Mouse (Mus musculus) heart, adult 8-10 months (tissue): ENCODE data around the gene Stk4. TPM values are rescaled to one million over a fixed set of nuclear protein-coding genes. Genes with fewer than 3 reads are reported as not detected.
A peak's percentile ranks its signal among the peaks of the same experiment; 100 is the strongest.

ENCODE experiments used
- DNase-seq: peaks from one replicate; pipeline ENCODE4 v3.0.0; 2022; ENCODE audit warnings: low spot score
- total RNA-seq, 4 experiments: library from RNA; stranded (reverse); gene quantifications; 2 replicates each; pipeline ENCODE4 v1.2.4; 2022

Gene Stk4
- total RNA-seq, 4 experiments from 2014 or later = 14.1 to 21.5 (median 16.9) TPM

- DNase-seq = no peak
Measured at GRCm38 (mm10) chr2:164127297-164127696, 57.2 kb downstream of the Stk4 start.

GRCm38 (mm10) chr2:164128576-164129411 lies 58.7 kb downstream of the Stk4 start:
- no peak for DNase-seq

GRCm38 (mm10) chr2:164131586-164131985 lies 61.5 kb downstream of the Stk4 start:
- no peak for DNase-seq

DNA sequence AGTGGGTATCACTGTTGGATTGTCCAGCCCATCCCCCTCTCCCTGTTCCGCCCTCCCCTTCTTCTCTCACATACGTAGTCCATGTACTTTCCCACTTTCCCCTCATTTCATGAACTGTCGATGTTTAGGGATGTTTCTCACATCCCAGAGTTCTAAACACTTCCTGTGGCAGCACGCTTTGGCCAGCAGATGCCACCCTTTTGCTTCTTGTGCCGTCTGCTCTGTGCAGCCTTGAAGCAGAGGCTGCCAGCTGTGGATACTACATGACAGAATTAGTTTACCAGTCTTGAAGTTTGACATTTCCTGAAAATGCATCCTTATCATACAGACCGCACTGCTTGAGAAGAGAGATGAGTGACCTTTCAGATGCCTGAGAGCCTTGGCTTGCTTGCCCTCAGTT lies 64.4 kb downstream of the Stk4 start:
- DNase-seq = no peak

DNA sequence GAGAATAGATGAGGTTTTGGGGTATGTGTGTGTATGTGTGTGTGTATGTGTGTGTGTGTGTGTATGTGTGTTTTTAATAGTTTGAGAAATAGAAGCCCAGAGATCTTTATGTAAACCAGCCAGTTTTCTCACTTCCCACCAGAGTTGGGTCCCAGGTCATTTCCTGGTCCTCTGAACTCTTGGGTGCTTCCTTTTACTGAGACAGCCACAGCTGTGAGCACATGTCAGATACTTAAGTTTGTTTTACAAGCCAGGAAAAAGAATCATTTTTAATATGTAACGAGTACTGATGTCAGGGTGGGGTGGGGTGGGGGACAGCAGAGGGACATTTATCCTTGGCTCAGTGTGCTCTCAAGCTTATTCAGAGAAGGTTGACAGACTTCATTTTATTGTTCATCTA lies 65.2 kb downstream of the Stk4 start:
- no peak for DNase-seq

GRCm38 (mm10) chr2:164136393-164136792 lies 66.3 kb downstream of the Stk4 start:
- DNase-seq = no peak

DNA sequence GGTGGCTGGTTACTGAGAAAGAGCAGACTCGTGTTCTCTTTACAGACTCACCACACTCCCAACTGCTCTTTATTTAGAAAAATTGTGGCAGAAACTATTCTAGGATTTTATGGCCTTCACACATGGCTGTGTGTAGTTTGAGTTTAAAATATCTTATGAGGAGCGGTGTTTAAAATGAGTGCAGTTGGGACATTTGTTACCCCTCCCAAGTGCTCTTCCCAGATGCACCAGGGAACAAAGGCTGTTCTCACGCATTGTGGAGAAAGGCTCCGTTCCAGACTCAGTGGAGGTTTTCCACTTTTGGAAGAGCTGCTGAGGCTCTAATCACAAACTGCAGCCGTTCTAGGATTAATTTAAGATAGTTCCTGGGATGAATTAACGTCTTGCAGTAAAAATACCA lies 67.6 kb downstream of the Stk4 start:
- DNase-seq = no peak

- DNase-seq = peak; percentile 28
Measured at GRCm38 (mm10) chr2:164142021-164142420, 71.9 kb downstream of the Stk4 start.

DNA sequence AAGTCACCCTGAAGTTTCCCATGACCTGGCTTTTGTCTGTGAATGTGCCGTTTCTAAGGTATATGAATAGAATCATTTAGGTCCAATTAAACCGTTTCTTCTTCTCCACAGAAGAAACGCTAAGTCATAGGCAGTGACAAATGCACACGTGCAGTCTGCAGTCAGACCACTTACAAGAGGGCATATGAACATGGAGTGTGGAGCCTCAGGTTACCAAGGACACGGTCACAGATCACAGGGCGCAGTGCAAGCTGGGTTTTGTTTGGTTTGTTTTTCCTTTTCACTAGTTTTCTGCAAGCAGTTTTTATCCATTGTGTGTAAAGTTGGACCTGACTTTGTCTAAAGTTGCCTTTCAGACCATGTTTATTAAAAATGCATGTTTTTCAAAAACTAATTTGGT lies 73.9 kb downstream of the Stk4 start:
- DNase-seq = no peak

DNA sequence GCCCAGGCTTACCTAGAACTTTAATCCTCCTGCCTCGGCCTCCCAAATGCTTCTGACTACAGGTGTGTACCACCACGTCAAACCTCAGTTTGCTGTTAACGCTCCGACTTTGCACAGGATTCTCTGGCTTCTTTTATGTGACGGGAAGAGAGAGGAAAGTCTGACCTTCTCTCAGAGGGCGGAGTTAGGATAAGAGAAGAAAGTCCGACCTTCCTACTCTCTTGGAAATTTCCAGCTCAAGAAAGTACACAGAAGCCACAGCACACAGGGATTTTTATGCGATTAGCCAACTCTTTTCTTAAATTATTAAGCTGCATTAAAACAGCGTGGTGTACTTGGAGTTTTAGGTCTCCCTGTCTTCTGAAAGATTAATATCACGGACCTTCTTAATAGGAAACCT lies 74.4 kb downstream of the Stk4 start:
- DNase-seq = no peak

DNA sequence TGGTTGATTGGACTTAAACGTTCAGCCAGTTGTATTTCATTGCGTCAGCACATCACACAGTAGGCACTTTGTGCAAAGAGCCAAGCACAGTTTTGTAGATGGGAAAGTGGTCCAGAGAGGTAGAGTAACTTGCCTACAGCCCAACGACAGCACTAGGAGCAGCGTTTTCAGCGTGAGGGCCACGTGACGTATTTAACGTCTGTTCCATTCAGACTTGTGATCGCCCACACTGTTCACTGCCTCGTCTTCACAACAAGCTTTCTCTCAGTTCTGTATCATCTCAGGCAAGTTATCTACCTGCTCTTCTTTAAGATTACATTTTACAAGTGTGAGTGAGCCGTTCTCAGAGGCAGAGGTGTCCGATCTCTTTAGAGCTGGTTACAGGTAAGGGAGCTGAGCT lies 76.4 kb downstream of the Stk4 start:
- no peak for DNase-seq

DNA sequence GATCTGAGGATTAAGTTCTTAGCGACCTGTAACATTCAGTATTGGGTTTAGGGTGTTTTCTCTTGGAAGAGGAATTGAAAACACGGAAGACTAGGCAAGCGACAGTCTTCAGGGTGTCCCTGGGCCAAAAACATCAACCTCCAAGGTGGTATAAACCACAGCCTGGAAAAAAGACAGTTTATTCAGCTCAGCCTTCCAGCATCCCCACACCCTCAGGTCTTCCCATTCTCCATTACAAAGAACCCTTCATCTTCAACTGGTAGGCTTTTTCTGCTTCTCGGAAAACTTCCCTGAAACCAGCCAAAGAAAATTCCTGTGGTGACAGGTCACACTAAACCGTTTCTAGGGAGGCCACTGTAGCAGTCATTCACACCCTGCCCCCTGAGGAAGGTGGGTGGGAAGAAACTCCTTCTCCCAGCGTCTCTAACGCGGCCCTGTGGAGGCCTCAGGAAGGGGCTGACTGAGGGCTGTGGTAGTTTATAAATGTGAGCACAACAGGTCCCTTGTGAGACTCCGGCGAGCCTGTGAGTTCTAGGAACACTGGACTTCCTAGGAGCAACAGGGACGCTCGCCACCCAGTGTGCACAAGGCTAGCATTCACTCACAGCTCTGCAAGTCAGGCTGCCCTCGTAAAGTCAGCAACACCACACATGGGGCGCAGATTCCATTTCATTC lies 80.1 kb downstream of the Stk4 start:
- DNase-seq = no peak

GRCm38 (mm10) chr2:164152341-164152740 lies 82.2 kb downstream of the Stk4 start:
- no peak for DNase-seq

- no peak for DNase-seq
Measured at GRCm38 (mm10) chr2:164154007-164154406, 83.9 kb downstream of the Stk4 start.

DNA sequence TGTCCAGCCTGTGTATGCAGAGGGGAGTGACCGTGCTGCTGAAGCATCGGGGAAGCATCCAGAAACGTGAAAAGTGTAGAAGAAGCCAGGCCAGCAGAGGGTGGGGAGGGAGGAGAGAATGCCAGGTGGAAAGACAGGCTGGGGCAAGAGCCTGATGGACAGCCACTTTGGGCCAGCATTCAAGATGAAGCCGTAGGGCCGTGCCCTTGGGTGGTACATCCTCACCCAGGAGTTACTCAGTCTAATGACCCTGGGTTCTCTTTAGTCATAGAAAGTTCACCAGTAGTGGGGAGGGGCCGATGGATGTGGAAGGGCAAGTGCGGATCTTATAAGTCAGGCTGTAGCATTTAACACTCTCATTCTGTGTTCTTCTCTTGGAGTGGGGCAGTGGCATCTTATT lies 86.0 kb downstream of the Stk4 start:
- no peak for DNase-seq

DNA sequence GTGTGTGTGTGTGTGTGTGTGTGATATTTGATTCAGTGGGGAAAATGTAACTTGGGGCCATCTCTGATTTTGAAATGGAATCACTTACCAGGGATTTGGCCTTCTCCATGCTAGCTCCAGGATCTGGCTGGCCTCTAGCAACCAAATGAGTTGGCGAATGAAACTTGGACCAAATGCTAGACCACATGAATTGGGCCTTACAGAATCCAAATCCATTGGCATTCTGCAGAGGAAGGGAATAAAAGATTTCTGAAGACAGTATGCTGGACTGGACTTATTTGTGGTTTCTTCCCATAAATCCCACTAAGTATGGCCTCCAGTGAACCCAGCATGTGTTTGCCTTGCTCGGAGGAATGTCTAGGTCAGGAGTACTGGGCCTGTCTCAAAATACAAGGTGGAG lies 88.7 kb downstream of the Stk4 start:
- DNase-seq = no peak

- DNase-seq = no peak
Measured at GRCm38 (mm10) chr2:164161515-164162055, 91.5 kb downstream of the Stk4 start.

GRCm38 (mm10) chr2:164164941-164165340 lies 94.8 kb downstream of the Stk4 start:
- DNase-seq = no peak

- no peak for DNase-seq
Measured at GRCm38 (mm10) chr2:164167752-164168570, 97.8 kb downstream of the Stk4 start.

- DNase-seq = no peak
Measured at GRCm38 (mm10) chr2:164168571-164168946, 98.4 kb downstream of the Stk4 start.

DNA sequence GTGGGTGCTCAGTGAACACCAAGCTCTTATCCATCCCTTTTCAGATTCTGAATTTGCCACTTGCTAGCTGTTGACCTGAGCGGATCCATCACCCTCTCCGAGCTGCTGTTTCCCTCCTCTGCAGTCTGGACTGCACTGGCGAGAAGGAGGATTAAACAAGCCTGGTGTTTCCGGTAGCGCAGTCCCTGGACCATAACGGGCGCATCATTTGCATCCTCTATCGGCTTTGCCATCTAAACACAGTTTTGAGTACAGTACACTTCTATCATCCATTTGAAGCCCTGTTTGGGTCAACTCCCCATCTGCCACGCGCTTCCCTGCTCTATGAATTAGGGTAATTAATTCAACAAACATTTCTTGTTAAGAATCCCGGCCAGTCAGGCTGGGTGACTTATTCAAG lies 100.2 kb downstream of the Stk4 start:
- DNase-seq = no peak

GRCm38 (mm10) chr2:164170902-164171301 lies 100.8 kb downstream of the Stk4 start, which contains the start of gene Kcns1:
Gene Kcns1 (minus strand): TSS chr2:164171113.
- DNase-seq = no peak
